Mouse (Mus musculus) liver, adult 2 months (tissue): ENCODE results near the gene Fgfr2.

Experiments
- CTCF ChIP-seq: fragments of 200-500 bp; IDR thresholded peaks from 2 replicates; pipeline ENCODE4 v1.5.1; 2011; ENCODE audit warnings: low read depth, low read length, control low read depth
- POLR2A ChIP-seq: fragments of 200-500 bp; IDR thresholded peaks from 2 replicates; pipeline ENCODE4 v1.6.1; 2011; ENCODE audit warnings: low read length, control low read depth; ENCODE audit not compliant: insufficient read depth; ENCODE audit errors: extremely low read depth

DNA sequence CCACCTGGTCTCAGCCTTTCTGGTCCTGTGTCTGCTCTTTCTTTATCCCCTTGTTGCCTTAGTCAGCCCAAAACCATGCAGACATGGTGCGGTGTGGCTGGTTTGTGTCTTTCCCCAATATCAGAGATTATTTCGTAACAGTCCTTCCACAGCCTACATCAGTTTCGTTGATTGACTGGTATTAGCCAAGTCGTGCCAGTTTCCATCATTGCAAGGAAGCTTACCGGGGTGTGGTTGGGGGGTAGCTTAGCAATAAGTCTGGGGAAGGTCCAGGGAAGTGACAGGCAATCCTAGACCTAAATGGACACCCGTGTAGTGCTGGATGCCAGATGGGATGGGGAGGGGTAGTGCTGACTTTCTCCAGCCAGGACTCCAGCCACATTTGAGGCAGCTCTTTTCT is 1097.6 kb downstream of the Fgfr2 start:
- TF ChIP-seq POLR2A (no peak), CTCF (no peak)
